Mouse (Mus musculus) cerebellum, adult 2 months (tissue): Measurements from ENCODE around the gene Vwa8. TPM values are rescaled to one million over a fixed set of nuclear protein-coding genes. Genes with fewer than 3 reads are reported as not detected.

Experiments
- DNase-seq, 2 experiments: peaks; one replicate each; pipeline ENCODE4 v3.0.0; 2021
- H3K27ac ChIP-seq: fragments of 200-500 bp; 2 replicates; pipeline ENCODE4 v1.5.1; 2012; ENCODE audit warnings: low read length, control low read depth, inconsistent platforms; ENCODE audit not compliant: insufficient read depth
- H3K27me3 ChIP-seq: fragments of 200-500 bp; 2 replicates; pipeline ENCODE4 v1.6.1; 2012; ENCODE audit warnings: inconsistent platforms, mild to moderate bottlenecking, low read length, moderate library complexity; ENCODE audit not compliant: control insufficient read depth, insufficient read depth
- H3K4me1 ChIP-seq: fragments of 200-500 bp; 2 replicates; pipeline ENCODE4 v1.6.1; 2011; ENCODE audit warnings: low read length; ENCODE audit not compliant: control insufficient read depth, insufficient read depth
- H3K4me3 ChIP-seq: fragments of 200-500 bp; replicated peaks from 2 replicates; pipeline ENCODE3; 2011; ENCODE audit warnings: mild to moderate bottlenecking, low read depth, low read length, control low read depth; ENCODE audit not compliant: insufficient read depth
- CTCF ChIP-seq: fragments of 200-500 bp; IDR thresholded peaks from 2 replicates; pipeline ENCODE4 v1.5.1; 2011; ENCODE audit warnings: low read depth, mild to moderate bottlenecking, control low read depth, low read length, moderate library complexity, borderline replicate concordance; ENCODE audit not compliant: insufficient read depth
- POLR2A ChIP-seq: fragments of 200-500 bp; IDR thresholded peaks from 2 replicates; pipeline ENCODE4 v1.6.1; 2011; ENCODE audit warnings: low read length, control low read depth, borderline replicate concordance; ENCODE audit not compliant: insufficient read depth
- WGBS: fragments of 180-500 bp; shearing (Covaris S2); methylation state at CpG from one replicate; pipeline ENCODE4 v1.1.7; 2018; 5-methylcytosine and 5-hydroxymethylcytosine counted together
- polyA plus RNA-seq: library from polyadenylated mRNA; depleted of rRNA; stranded (reverse); fragments of >200 nt; gene quantifications from 2 replicates; pipeline ENCODE4 v1.2.3, GENCODE M21; 2012

The Vwa8 gene
- polyA plus RNA-seq, 1 experiment, result 46.7 TPM

- Histone ChIP-seq H3K4me3 (no peak overlapping the region), H3K27ac (no peak overlapping the region)
- WGBS, result 87% methylated on average over 8 of the region's 8 CpGs
Observed at GRCm38 (mm10) chr14:78914180-78914579, 65.3 kb downstream of the Vwa8 start.

GRCm38 (mm10) chr14:78916691-78917090 is 67.8 kb downstream of the Vwa8 start:
- WGBS, result 52% methylated on average over 2 of the region's 2 CpGs

More at GRCm38 (mm10) chr14:78914180-78914579, 65.3 kb downstream of the Vwa8 start:
- DNase-seq, result no peak
- Histone ChIP-seq H3K27me3 (no peaks in the 10 kb centered on the region), H3K4me1 (no peaks in the 10 kb centered on the region; the same call in 1 of the 2 replicates)
- no peak for TF ChIP-seq CTCF
- TF ChIP-seq POLR2A, result no peak

GRCm38 (mm10) chr14:78921219-78921618 is 72.4 kb downstream of the Vwa8 start:
- TF ChIP-seq CTCF (no peak), POLR2A (no peak)
- DNase-seq, result no peak
- no peaks in the 10 kb centered on the region; the same call in 1 of the 2 replicates for H3K4me1 ChIP-seq
- H3K27ac ChIP-seq, result no peak overlapping the region
- WGBS, result 47% methylated on average over 2 of the region's 2 CpGs
- H3K4me3 ChIP-seq, result no peak overlapping the region
- no peaks in the 10 kb centered on the region for H3K27me3 ChIP-seq

More at GRCm38 (mm10) chr14:78916691-78917090, 67.8 kb downstream of the Vwa8 start:
- no peak overlapping the region for H3K4me3 ChIP-seq
- H3K27ac ChIP-seq, result no peak overlapping the region
- H3K4me1 ChIP-seq, result no peaks in the 10 kb centered on the region; the same call in 1 of the 2 replicates
- TF ChIP-seq POLR2A (no peak), CTCF (no peak)
- DNase-seq, result peak in 1 of 2 experiments; percentile 42
- H3K27me3 ChIP-seq, result no peaks in the 10 kb centered on the region

- Histone ChIP-seq H3K27ac (no peak overlapping the region), H3K27me3 (no peaks in the 10 kb centered on the region), H3K4me3 (no peak overlapping the region), H3K4me1 (no peaks in the 10 kb centered on the region)
- 85% methylated on average over 5 of the region's 5 CpGs for WGBS
- TF ChIP-seq CTCF (no peak), POLR2A (no peak)
- no peak for DNase-seq
Observed at GRCm38 (mm10) chr14:78923631-78924030, 74.8 kb downstream of the Vwa8 start.

GRCm38 (mm10) chr14:78924755-78925537 is 76.1 kb downstream of the Vwa8 start:
- no peak overlapping the region for H3K27ac ChIP-seq
- no peaks in the 10 kb centered on the region for H3K4me1 ChIP-seq
- no peaks in the 10 kb centered on the region for H3K27me3 ChIP-seq
- no peak for DNase-seq
- 82% methylated on average over 21 of the region's 21 CpGs for WGBS
- TF ChIP-seq POLR2A (no peak), CTCF (no peak)
- H3K4me3 ChIP-seq, result no peak overlapping the region

GRCm38 (mm10) chr14:78932094-78932493 is 83.2 kb downstream of the Vwa8 start:
- H3K27me3 ChIP-seq, result no peaks in the 10 kb centered on the region
- DNase-seq, result no peak
- no peaks in the 10 kb centered on the region for H3K4me1 ChIP-seq
- H3K4me3 ChIP-seq, result no peak overlapping the region
- 44% methylated on average over 2 of the region's 2 CpGs for WGBS
- no peak for TF ChIP-seq POLR2A
- TF ChIP-seq CTCF, result no peak
- H3K27ac ChIP-seq, result no peak overlapping the region

GRCm38 (mm10) chr14:78933399-78933798 is 84.5 kb downstream of the Vwa8 start:
- no peak overlapping the region for H3K4me3 ChIP-seq
- H3K4me1 ChIP-seq, result no peaks in the 10 kb centered on the region
- no peaks in the 10 kb centered on the region for H3K27me3 ChIP-seq
- no peak overlapping the region for H3K27ac ChIP-seq
- TF ChIP-seq CTCF (no peak), POLR2A (no peak)
- no peak for DNase-seq
- WGBS, result 57% methylated on average over 8 of the region's 8 CpGs

GRCm38 (mm10) chr14:78934596-78934995 is 85.7 kb downstream of the Vwa8 start:
- TF ChIP-seq CTCF (no peak), POLR2A (no peak)
- Histone ChIP-seq H3K4me3 (no peak overlapping the region), H3K27ac (no peak overlapping the region), H3K4me1 (no peaks in the 10 kb centered on the region), H3K27me3 (no peaks in the 10 kb centered on the region)
- DNase-seq, result no peak
- WGBS, result 84% methylated on average over 6 of the region's 6 CpGs
